In the genomic region with DNA sequence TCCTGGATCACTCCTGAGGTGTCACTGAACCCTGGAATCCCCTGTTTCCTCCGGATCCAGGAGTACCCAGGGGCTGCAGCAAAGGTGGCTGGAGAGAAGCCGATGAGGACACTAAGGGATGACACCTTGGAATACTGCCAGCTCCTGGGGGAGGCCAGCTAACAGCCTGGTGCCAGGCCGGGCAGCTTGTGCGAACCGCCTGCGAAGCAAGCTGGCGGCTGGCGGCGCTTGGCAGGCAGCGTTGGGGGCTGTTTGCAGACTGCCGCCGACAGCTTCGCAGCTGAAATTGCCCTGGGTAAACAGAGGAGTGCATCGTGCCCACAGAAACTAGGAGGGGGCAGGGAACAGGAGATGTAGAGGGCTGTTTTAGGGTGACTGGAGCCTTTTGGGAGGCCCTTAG, we compare ENCODE assay signal across 9 mouse cellular contexts. TPM values are rescaled to one million over a fixed set of nuclear protein-coding genes. Genes with fewer than 3 reads are reported as not detected.
DNase-seq lines count a peak whose midpoint lies in the region; ATAC-seq lines count a peak whose summit lies in the region.
"Had no signal": no experiment of that assay in that cellular context is flagged by ENCODE, and none has a peak within 500 bp of the region (broad histone marks: within the 10 kb centered on the region; RNA-seq: fewer than 3 reads in every experiment).

No protein-coding gene starts in this region.

- DNase-seq in hindbrain, embryonic 14.5 days (ENCODE audit: low spot score), result peak; percentile 59
- no peak for DNase-seq in hindbrain, embryonic 11.5 days (ENCODE audit: low spot score)
- DNase-seq in MN1 (ENCODE audit: low spot score) (peak; percentile 70), liver (no peak)
- DNase-seq in cerebellum, adult 18-20 months, result peak; percentile 74
- DNase-seq in layer of hippocampus, postnatal 14 days (ENCODE audit: low spot score in 2 of 2), result peak; percentile 81
- DNase-seq in embryo, embryonic 11 days, result no peak
- DNase-seq in urinary bladder, postnatal 4 days (ENCODE audit: low spot score in 2 of 2), result no peak

- no peaks in the 10 kb centered on the region for H3K4me1 ChIP-seq in hindbrain, embryonic 14.5 days (replicated peaks; ENCODE audit: control insufficient read depth, insufficient read depth, low read length)
- H3K4me1 ChIP-seq in hindbrain, embryonic 11.5 days (replicated peaks; ENCODE audit: control insufficient read depth, insufficient read depth, low read length), result no peaks in the 10 kb centered on the region

- H3K36me3 ChIP-seq in hindbrain, embryonic 14.5 days (replicated peaks; ENCODE audit: control insufficient read depth, insufficient read depth), result no peaks in the 10 kb centered on the region
- H3K36me3 ChIP-seq in hindbrain, embryonic 11.5 days (ENCODE audit: control insufficient read depth, insufficient read depth, low read length), result no peaks in the 10 kb centered on the region
- H3K36me3 ChIP-seq: G1E had no signal

- WGBS in hindbrain, embryonic 14.5 days, result 50% methylated on average over 14 of the region's 14 CpGs
- 78% methylated on average over 14 of the region's 14 CpGs for WGBS in hindbrain, embryonic 11.5 days

- H3K4me2 ChIP-seq in hindbrain, embryonic 14.5 days (replicated peaks), result no peak overlapping the region
- H3K4me2 ChIP-seq in hindbrain, embryonic 11.5 days (replicated peaks; ENCODE audit: low read depth, low read length), result no peak overlapping the region

- peak overlapping the region; percentile 24; the same call in 1 of the 2 replicates for H3K9ac ChIP-seq in hindbrain, embryonic 14.5 days
- H3K9ac ChIP-seq in hindbrain, embryonic 11.5 days (ENCODE audit: low read depth, low read length), result no peak overlapping the region

- no peak; the same call in 1 of the 2 replicates for ATAC-seq in hindbrain, embryonic 14.5 days (ENCODE audit: low FRiP score)
- ATAC-seq in hindbrain, embryonic 11.5 days (ENCODE audit: low FRiP score), result no peak

- H3K9me3 ChIP-seq in hindbrain, embryonic 14.5 days (ENCODE audit: control insufficient read depth, low read length), result no peaks in the 10 kb centered on the region
- H3K9me3 ChIP-seq in hindbrain, embryonic 11.5 days (ENCODE audit: control insufficient read depth, low read length), result no peaks in the 10 kb centered on the region
- H3K9me3 ChIP-seq: G1E had no signal

- no peaks in the 10 kb centered on the region for H3K27me3 ChIP-seq in hindbrain, embryonic 14.5 days (ENCODE audit: control insufficient read depth, insufficient read depth, low read length)
- H3K27me3 ChIP-seq in hindbrain, embryonic 11.5 days (ENCODE audit: control insufficient read depth, insufficient read depth, low read length), result no peaks in the 10 kb centered on the region

- no peak overlapping the region for H3K4me3 ChIP-seq in hindbrain, embryonic 14.5 days (replicated peaks; ENCODE audit: low read length)
- no peak overlapping the region for H3K4me3 ChIP-seq in hindbrain, embryonic 11.5 days (ENCODE audit: low read depth, low read length)

- H3K27ac ChIP-seq in hindbrain, embryonic 14.5 days, result no peak overlapping the region
- no peak overlapping the region for H3K27ac ChIP-seq in hindbrain, embryonic 11.5 days (ENCODE audit: low read depth, low read length)

RNA-seq across cellular contexts. Expression of a gene that starts 18.4 kb away (rescaled TPM):
- polyA plus RNA-seq in hindbrain, embryonic 14.5 days (2014; fragmentation: Nextera tagmentation; extraction: Ambion mirVana), result 139 and 146 TPM in 2 replicates
- 106 and 111 TPM in 2 replicates for polyA plus RNA-seq in hindbrain, embryonic 11.5 days (2014; fragmentation: Nextera tagmentation; extraction: Ambion mirVana)
- 10 to 100 TPM; 71.3 to 74.0 TPM for total RNA-seq in layer of hippocampus, postnatal 14 days (2021)

RNA-seq across cellular contexts. Expression of a gene that starts 56.9 kb away (rescaled TPM):
- polyA plus RNA-seq in hindbrain, embryonic 14.5 days (2014; fragmentation: Nextera tagmentation; extraction: Ambion mirVana), result 99.6 and 101 TPM in 2 replicates
- polyA plus RNA-seq in hindbrain, embryonic 11.5 days (2014; fragmentation: Nextera tagmentation; extraction: Ambion mirVana), result 34.9 and 50.4 TPM in 2 replicates
- total RNA-seq in layer of hippocampus, postnatal 14 days (2021), result 100 to 1,000 TPM; 120 to 125 TPM

Comparison
In these comparisons a context has a peak if more than half of its experiments do, and no peak if none do; other contexts are left out.
1. DNase-seq: peak in hindbrain, embryonic 14.5 days (single experiment), MN1 (single experiment), cerebellum, adult 18-20 months (2 of 2) and layer of hippocampus, postnatal 14 days (2 of 2); none in hindbrain, embryonic 11.5 days (single experiment), liver (single experiment), embryo, embryonic 11 days (single experiment) and urinary bladder, postnatal 4 days (0 of 2).